Mouse (Mus musculus): ENCODE results near the gene Itgb7. TPM values are rescaled to one million over a fixed set of nuclear protein-coding genes. Genes with fewer than 3 reads are reported as not detected.

Gene Itgb7
- total and polyA plus RNA-seq, 3 experiments = 7.4 to 15.2 TPM; not detected in 1

- H3K27ac ChIP-seq (ENCODE audit: control insufficient read depth, low read depth, low read length) = no peak overlapping the region
- TF ChIP-seq SIN3A (IDR thresholded peaks at IDR 0.05; ENCODE audit: low read length) (no peak), MYB (IDR thresholded peaks at IDR 0.05; ENCODE audit: low read depth, low read length) (no peak), HCFC1 (IDR thresholded peaks at IDR 0.05; ENCODE audit: low read depth, low read length) (no peak), TAL1 (IDR thresholded peaks at IDR 0.05; ENCODE audit: low read length) (no peak), RAD21 (IDR thresholded peaks at IDR 0.05; ENCODE audit: low read depth, low read length) (no peak), POLR2A (IDR thresholded peaks at IDR 0.05; ENCODE audit: control insufficient read depth in 1 of 2, insufficient read depth in 1 of 2, low read depth in 1 of 2, low read length in 2 of 2, poor library complexity in 1 of 2) (no peak), ELF1 (IDR thresholded peaks at IDR 0.05; ENCODE audit: low read depth, low read length) (no peak)
- no peak for DNase-seq (ENCODE audit: low read depth, low spot score)
- no peaks in the 10 kb centered on the region for H3K27me3 ChIP-seq (ENCODE audit: control insufficient read depth in 1 of 2, insufficient read depth in 2 of 2, low read length in 2 of 2)
- H3K79me2 ChIP-seq (ENCODE audit: control insufficient read depth, insufficient read depth, low read length, poor library complexity) = no peaks in the 10 kb centered on the region
- H3K9ac ChIP-seq (ENCODE audit: control insufficient read depth, low read depth, low read length, poor library complexity, severe bottlenecking) = no peak overlapping the region
- no peaks in the 10 kb centered on the region for H3K9me3 ChIP-seq (replicated peaks; ENCODE audit: insufficient read depth, low read length)
- no peaks in the 10 kb centered on the region for H3K36me3 ChIP-seq (ENCODE audit: control insufficient read depth in 1 of 2, insufficient read depth in 2 of 2, low read length in 2 of 2)
- no peak overlapping the region for H3K4me3 ChIP-seq (ENCODE audit: control insufficient read depth in 1 of 2, insufficient read depth in 1 of 2, low read depth in 2 of 2, low read length in 2 of 2)
- H3K4me1 ChIP-seq (ENCODE audit: control insufficient read depth in 1 of 2, insufficient read depth in 2 of 2, low read length in 2 of 2) = peaks cover 0 to 4% of the 10 kb centered on the region in 2 experiments; a peak in 2 of 4 replicates
These were observed 62.7 kb downstream of the Itgb7 start for GRCm38 (mm10) chr15:102169064-102169463.

GRCm38 (mm10) chr15:102167620-102168021, 64.1 kb downstream of the Itgb7 start:
- peaks cover 0 to 2% of the 10 kb centered on the region in 2 experiments; a peak in 2 of 4 replicates for H3K36me3 ChIP-seq (ENCODE audit: control insufficient read depth in 1 of 2, insufficient read depth in 2 of 2, low read length in 2 of 2)
- no peak overlapping the region for H3K27ac ChIP-seq (ENCODE audit: control insufficient read depth, low read depth, low read length)
- no peaks in the 10 kb centered on the region for H3K79me2 ChIP-seq (ENCODE audit: control insufficient read depth, insufficient read depth, low read length, poor library complexity)
- H3K27me3 ChIP-seq (ENCODE audit: control insufficient read depth in 1 of 2, insufficient read depth in 2 of 2, low read length in 2 of 2) = no peaks in the 10 kb centered on the region
- no peak overlapping the region for H3K9ac ChIP-seq (ENCODE audit: control insufficient read depth, low read depth, low read length, poor library complexity, severe bottlenecking)
- no peaks in the 10 kb centered on the region for H3K9me3 ChIP-seq (replicated peaks; ENCODE audit: insufficient read depth, low read length)
- no peak overlapping the region for H3K4me3 ChIP-seq (ENCODE audit: control insufficient read depth in 1 of 2, insufficient read depth in 1 of 2, low read depth in 2 of 2, low read length in 2 of 2)
- no peak for TF ChIP-seq RCOR1 (IDR thresholded peaks at IDR 0.05; ENCODE audit: low read depth, low read length)
- no peak for TF ChIP-seq EP300 (IDR thresholded peaks at IDR 0.05; ENCODE audit: low read depth in 1 of 2, low read length in 2 of 2)
- TF ChIP-seq KAT2A (conservative IDR thresholded peaks at IDR 0.05; ENCODE audit: low read depth, low read length) = no peak
- TF ChIP-seq USF2 (IDR thresholded peaks at IDR 0.05; ENCODE audit: borderline replicate concordance in 1 of 2, insufficient read depth in 1 of 2, low read depth in 1 of 2, low read length in 2 of 2) = no peak
- H3K4me1 ChIP-seq (ENCODE audit: control insufficient read depth in 1 of 2, insufficient read depth in 2 of 2, low read length in 2 of 2) = peaks cover 0 to 5% of the 10 kb centered on the region in 2 experiments; a peak in 2 of 4 replicates
- DNase-seq (ENCODE audit: low read depth, low spot score) = no peak

Other genes starting within 250 kb of the Itgb7 start
- gene Krt8, start 227.5 kb downstream of the Itgb7 start, total RNA-seq (2012; rRNA removed) = 0.69 and 0.75 TPM in 2 replicates
- gene Krt8, start 227.5 kb downstream of the Itgb7 start, polyA plus RNA-seq (2012; ENCODE audit: insufficient read depth in 1 of 2, insufficient read length in 2 of 2, low read depth in 1 of 2, low replicate concordance in 2 of 2, missing spikeins in 1 of 2) = under 1 TPM in 1 of 2 experiments, not detected in 1; 0.93 TPM
- 0.08 TPM in 1 of 2 replicates, not detected in the other for gene Krt18, start 203.8 kb downstream of the Itgb7 start, total RNA-seq (2012; rRNA removed)
- gene Krt18, start 203.8 kb downstream of the Itgb7 start, polyA plus RNA-seq (2012; ENCODE audit: insufficient read depth in 1 of 2, insufficient read length in 2 of 2, low read depth in 1 of 2, low replicate concordance in 2 of 2, missing spikeins in 1 of 2) = not detected
- 561 and 633 TPM in 2 replicates for gene Eif4b, start 158.2 kb downstream of the Itgb7 start, total RNA-seq (2012; rRNA removed)
- gene Eif4b, start 158.2 kb downstream of the Itgb7 start, polyA plus RNA-seq (2012; ENCODE audit: insufficient read depth in 1 of 2, insufficient read length in 2 of 2, low read depth in 1 of 2, low replicate concordance in 2 of 2, missing spikeins in 1 of 2) = 100 to 1,000 TPM; 464 to 790 TPM
- gene Tns2, start 131.5 kb downstream of the Itgb7 start, total RNA-seq (2012; rRNA removed) = 0.16 and 0.42 TPM in 2 replicates
- 1 to 10 TPM in 1 of 2 experiments, not detected in 1; 3.1 TPM for gene Tns2, start 131.5 kb downstream of the Itgb7 start, polyA plus RNA-seq (2012; ENCODE audit: insufficient read depth in 1 of 2, insufficient read length in 2 of 2, low read depth in 1 of 2, low replicate concordance in 2 of 2, missing spikeins in 1 of 2)
- gene Spryd3, start 95.7 kb downstream of the Itgb7 start, total RNA-seq (2012; rRNA removed) = 26.5 and 29.3 TPM in 2 replicates
- 10 to 100 TPM in 1 of 2 experiments, not detected in 1; 35.4 TPM for gene Spryd3, start 95.7 kb downstream of the Itgb7 start, polyA plus RNA-seq (2012; ENCODE audit: insufficient read depth in 1 of 2, insufficient read length in 2 of 2, low read depth in 1 of 2, low replicate concordance in 2 of 2, missing spikeins in 1 of 2)
- gene Igfbp6, start 87.6 kb downstream of the Itgb7 start, total RNA-seq (2012; rRNA removed) = 0.65 and 1.1 TPM in 2 replicates
- 1 to 10 TPM in 1 of 2 experiments, not detected in 1; 1.8 TPM for gene Igfbp6, start 87.6 kb downstream of the Itgb7 start, polyA plus RNA-seq (2012; ENCODE audit: insufficient read depth in 1 of 2, insufficient read length in 2 of 2, low read depth in 1 of 2, low replicate concordance in 2 of 2, missing spikeins in 1 of 2)
- 20.0 and 31.0 TPM in 2 replicates for gene Soat2, start 81.4 kb downstream of the Itgb7 start, total RNA-seq (2012; rRNA removed)
- gene Soat2, start 81.4 kb downstream of the Itgb7 start, polyA plus RNA-seq (2012; ENCODE audit: insufficient read depth in 1 of 2, insufficient read length in 2 of 2, low read depth in 1 of 2, low replicate concordance in 2 of 2, missing spikeins in 1 of 2) = 10 to 100 TPM in 1 of 2 experiments, not detected in 1; 44.8 TPM
- 39.9 and 40.5 TPM in 2 replicates for gene Zfp740, start 28.7 kb downstream of the Itgb7 start, total RNA-seq (2012; rRNA removed)
- 10 to 100 TPM in 1 of 2 experiments, not detected in 1; 50.1 TPM for gene Zfp740, start 28.7 kb downstream of the Itgb7 start, polyA plus RNA-seq (2012; ENCODE audit: insufficient read depth in 1 of 2, insufficient read length in 2 of 2, low read depth in 1 of 2, low replicate concordance in 2 of 2, missing spikeins in 1 of 2)
- 4.1 and 5.3 TPM in 2 replicates for gene Csad, start 27.2 kb downstream of the Itgb7 start, total RNA-seq (2012; rRNA removed)
- 10 to 100 TPM in 1 of 2 experiments, not detected in 1; 10.5 TPM for gene Csad, start 27.2 kb downstream of the Itgb7 start, polyA plus RNA-seq (2012; ENCODE audit: insufficient read depth in 1 of 2, insufficient read length in 2 of 2, low read depth in 1 of 2, low replicate concordance in 2 of 2, missing spikeins in 1 of 2)
- gene Rarg, start 25.6 kb upstream of the Itgb7 start, total RNA-seq (2012; rRNA removed) = 0.39 and 0.59 TPM in 2 replicates
- 1 to 10 TPM in 1 of 2 experiments, not detected in 1; 5.8 TPM for gene Rarg, start 25.6 kb upstream of the Itgb7 start, polyA plus RNA-seq (2012; ENCODE audit: insufficient read depth in 1 of 2, insufficient read length in 2 of 2, low read depth in 1 of 2, low replicate concordance in 2 of 2, missing spikeins in 1 of 2)
- not detected in 2 replicates for gene Gm9918, start 38.6 kb upstream of the Itgb7 start, total RNA-seq (2012; rRNA removed)
- gene Gm9918, start 38.6 kb upstream of the Itgb7 start, polyA plus RNA-seq (2012; ENCODE audit: insufficient read depth in 1 of 2, insufficient read length in 2 of 2, low read depth in 1 of 2, low replicate concordance in 2 of 2, missing spikeins in 1 of 2) = under 1 TPM in 1 of 2 experiments, not detected in 1; 0.04 TPM
- 49.7 and 56.3 TPM in 2 replicates for gene Mfsd5, start 47.5 kb upstream of the Itgb7 start, total RNA-seq (2012; rRNA removed)
- gene Mfsd5, start 47.5 kb upstream of the Itgb7 start, polyA plus RNA-seq (2012; ENCODE audit: insufficient read depth in 1 of 2, insufficient read length in 2 of 2, low read depth in 1 of 2, low replicate concordance in 2 of 2, missing spikeins in 1 of 2) = 100 to 1,000 TPM in 1 of 2 experiments, 10 to 100 TPM in 1; 83.6 to 115 TPM
- gene Espl1, start 64.3 kb upstream of the Itgb7 start, total RNA-seq (2012; rRNA removed) = 49.8 and 52.5 TPM in 2 replicates
- 100 to 1,000 TPM in 1 of 2 experiments, 10 to 100 TPM in 1; 94.1 to 142 TPM for gene Espl1, start 64.3 kb upstream of the Itgb7 start, polyA plus RNA-seq (2012; ENCODE audit: insufficient read depth in 1 of 2, insufficient read length in 2 of 2, low read depth in 1 of 2, low replicate concordance in 2 of 2, missing spikeins in 1 of 2)
- gene Pfdn5, start 94.2 kb upstream of the Itgb7 start, total RNA-seq (2012; rRNA removed) = 290 and 302 TPM in 2 replicates
- 1,000 to 10,000 TPM in 1 of 2 experiments, 100 to 1,000 TPM in 1; 465 to 7,439 TPM for gene Pfdn5, start 94.2 kb upstream of the Itgb7 start, polyA plus RNA-seq (2012; ENCODE audit: insufficient read depth in 1 of 2, insufficient read length in 2 of 2, low read depth in 1 of 2, low replicate concordance in 2 of 2, missing spikeins in 1 of 2)
- 126 and 140 TPM in 2 replicates for gene Myg1, start 99.8 kb upstream of the Itgb7 start, total RNA-seq (2012; rRNA removed)
- 100 to 1,000 TPM; 135 to 292 TPM for gene Myg1, start 99.8 kb upstream of the Itgb7 start, polyA plus RNA-seq (2012; ENCODE audit: insufficient read depth in 1 of 2, insufficient read length in 2 of 2, low read depth in 1 of 2, low replicate concordance in 2 of 2, missing spikeins in 1 of 2)
- gene Aaas, start 118.8 kb upstream of the Itgb7 start, total RNA-seq (2012; rRNA removed) = 48.7 and 61.5 TPM in 2 replicates
- 100 to 1,000 TPM in 1 of 2 experiments, not detected in 1; 205 TPM for gene Aaas, start 118.8 kb upstream of the Itgb7 start, polyA plus RNA-seq (2012; ENCODE audit: insufficient read depth in 1 of 2, insufficient read length in 2 of 2, low read depth in 1 of 2, low replicate concordance in 2 of 2, missing spikeins in 1 of 2)
- not detected in 2 replicates for gene Sp7, start 135.2 kb upstream of the Itgb7 start, total RNA-seq (2012; rRNA removed)
- gene Sp7, start 135.2 kb upstream of the Itgb7 start, polyA plus RNA-seq (2012; ENCODE audit: insufficient read depth in 1 of 2, insufficient read length in 2 of 2, low read depth in 1 of 2, low replicate concordance in 2 of 2, missing spikeins in 1 of 2) = not detected
- 16.3 and 22.0 TPM in 2 replicates for gene Sp1, start 174.2 kb upstream of the Itgb7 start, total RNA-seq (2012; rRNA removed)
- gene Sp1, start 174.2 kb upstream of the Itgb7 start, polyA plus RNA-seq (2012; ENCODE audit: insufficient read depth in 1 of 2, insufficient read length in 2 of 2, low read depth in 1 of 2, low replicate concordance in 2 of 2, missing spikeins in 1 of 2) = 10 to 100 TPM; 47.2 to 92.3 TPM
- gene Amhr2, start 213.4 kb upstream of the Itgb7 start, total RNA-seq (2012; rRNA removed) = 6.9 and 8.0 TPM in 2 replicates
- 10 to 100 TPM in 1 of 2 experiments, not detected in 1; 22.7 TPM for gene Amhr2, start 213.4 kb upstream of the Itgb7 start, polyA plus RNA-seq (2012; ENCODE audit: insufficient read depth in 1 of 2, insufficient read length in 2 of 2, low read depth in 1 of 2, low replicate concordance in 2 of 2, missing spikeins in 1 of 2)
- gene Prr13, start 227.1 kb upstream of the Itgb7 start, total RNA-seq (2012; rRNA removed) = 15.2 and 17.3 TPM in 2 replicates
- gene Prr13, start 227.1 kb upstream of the Itgb7 start, polyA plus RNA-seq (2012; ENCODE audit: insufficient read depth in 1 of 2, insufficient read length in 2 of 2, low read depth in 1 of 2, low replicate concordance in 2 of 2, missing spikeins in 1 of 2) = 10 to 100 TPM in 1 of 2 experiments, not detected in 1; 73.3 TPM
- 359 and 427 TPM in 2 replicates for gene Pcbp2, start 238.6 kb upstream of the Itgb7 start, total RNA-seq (2012; rRNA removed)
- gene Pcbp2, start 238.6 kb upstream of the Itgb7 start, polyA plus RNA-seq (2012; ENCODE audit: insufficient read depth in 1 of 2, insufficient read length in 2 of 2, low read depth in 1 of 2, low replicate concordance in 2 of 2, missing spikeins in 1 of 2) = 1,000 to 10,000 TPM in 1 of 2 experiments, 100 to 1,000 TPM in 1; 977 to 2,091 TPM

Measured in MEL (cell line).